Mouse (Mus musculus) layer of hippocampus, adult 18-20 months (tissue): ENCODE measurements at regions not wholly inside any gene's neighbourhood (a gene's known extent, or its start where the extent isn't known, plus 50 kb on each side); places are given as distances from the start of the nearest gene placed in this dataset.
"Not testable (repeated sequence)": the region's sequence is repeated elsewhere in the genome, so short reads cannot be mapped to it uniquely, and the experiment has no call there.

ENCODE experiments used
- DNase-seq, 2 experiments: peaks; one replicate each; pipeline ENCODE4 v3.0.0; 2022; ENCODE audit warnings: low spot score in 2 of 2

DNA sequence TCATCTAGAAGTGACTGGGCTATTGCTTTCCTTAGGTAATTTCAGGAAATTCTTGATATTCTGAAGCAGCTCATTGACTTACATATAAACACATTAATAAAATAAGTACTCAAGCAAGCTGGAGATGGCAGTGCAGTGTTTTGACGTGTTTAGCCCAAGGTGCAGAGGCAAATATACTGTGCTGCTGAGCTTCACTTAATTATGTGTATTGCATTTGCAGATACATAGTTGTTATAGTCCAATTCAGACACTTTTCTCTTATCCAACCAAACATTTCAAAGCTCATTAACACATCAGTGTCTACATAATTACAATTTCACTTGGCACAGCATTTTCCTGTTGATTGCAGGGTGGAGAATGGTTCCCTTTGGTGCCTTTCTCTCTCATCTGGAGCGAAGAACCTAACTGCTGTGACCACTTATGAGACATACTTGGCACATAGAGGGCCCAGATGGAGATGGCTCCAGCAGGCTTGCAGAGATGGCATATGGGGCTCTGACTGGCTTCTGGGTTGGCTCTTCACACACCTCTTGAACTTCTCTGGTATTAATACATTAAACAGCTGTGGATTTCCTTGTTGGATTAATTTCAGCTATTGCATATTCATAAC lies 803.9 kb upstream of the Gm10800 start:
- no peak for DNase-seq

DNA sequence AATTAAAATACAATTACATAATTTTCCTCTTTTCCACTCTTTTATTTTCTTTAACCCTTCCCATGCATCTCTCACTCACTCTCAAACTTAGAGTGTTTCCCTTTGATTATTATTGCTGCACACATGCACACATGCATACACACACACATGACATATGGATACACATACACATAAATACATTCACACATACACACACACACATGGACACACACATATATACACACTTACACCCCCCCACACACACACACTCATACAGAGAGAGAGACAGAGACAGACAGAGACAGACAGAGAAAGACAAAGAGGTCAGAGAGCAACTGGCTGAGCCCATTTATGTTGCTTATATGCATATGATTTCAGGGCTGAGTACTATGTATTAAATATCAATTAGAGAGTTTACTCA lies 764.2 kb upstream of the Gm10800 start:
- DNase-seq, result no peak

DNA sequence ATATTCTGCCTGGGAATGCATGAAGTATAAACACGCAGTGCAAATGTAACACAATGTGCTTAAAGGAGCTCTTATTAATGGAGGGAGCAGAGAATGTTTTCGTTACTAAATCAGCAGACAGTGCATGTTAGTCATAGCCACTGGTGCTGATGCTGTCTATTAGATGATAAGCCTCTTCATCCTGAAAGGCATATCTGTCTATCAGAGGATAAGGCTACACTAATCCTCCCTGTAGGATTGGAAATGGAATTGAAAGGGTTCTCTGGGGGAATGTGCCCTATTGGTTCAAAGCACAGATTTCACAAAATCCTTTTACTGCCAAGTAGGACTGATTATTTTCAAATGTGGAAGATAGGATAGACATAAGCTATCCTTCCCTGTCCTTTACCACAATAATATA lies 763.4 kb upstream of the Gm10800 start:
- peak in 1 of 2 experiments; percentile 4 for DNase-seq

DNA sequence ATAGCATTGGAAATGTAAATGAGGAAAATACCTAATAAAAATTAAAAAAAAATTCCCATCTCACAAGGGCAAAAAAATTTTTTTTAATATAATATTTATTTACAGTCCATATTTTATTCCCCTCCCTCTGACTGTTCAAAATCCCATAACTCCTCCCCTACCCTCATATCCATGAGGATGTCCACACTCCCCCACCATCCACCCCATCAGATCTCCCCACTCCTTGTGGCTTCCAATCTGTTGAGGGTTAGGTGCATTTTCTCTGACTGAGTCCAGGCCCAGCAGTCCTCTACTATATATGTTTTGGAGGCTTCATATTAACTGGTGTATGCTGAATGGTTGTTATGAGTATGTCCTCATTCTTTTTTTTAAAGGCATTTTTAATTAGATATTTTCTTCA lies 754.5 kb upstream of the Gm10800 start:
- DNase-seq, result no peak

DNA sequence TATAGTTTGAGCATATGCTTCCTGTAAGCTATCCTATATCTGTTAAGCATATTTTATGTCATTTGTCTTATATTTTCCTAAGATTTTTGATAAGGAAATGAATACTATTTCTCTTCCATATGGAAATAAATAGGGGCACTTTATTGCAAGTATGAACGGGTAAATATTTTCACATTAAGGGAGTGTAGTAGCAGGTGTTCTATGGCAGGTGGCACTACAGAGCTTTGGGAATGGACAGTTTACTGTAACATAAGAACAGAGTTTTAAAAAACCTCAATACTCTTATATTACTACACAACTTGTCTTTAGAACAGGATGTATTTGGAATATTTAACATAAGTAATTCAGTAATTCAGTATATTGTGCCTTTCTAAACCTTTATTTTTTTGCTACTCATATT lies 742.4 kb upstream of the Gm10800 start:
- DNase-seq, result no peak

DNA sequence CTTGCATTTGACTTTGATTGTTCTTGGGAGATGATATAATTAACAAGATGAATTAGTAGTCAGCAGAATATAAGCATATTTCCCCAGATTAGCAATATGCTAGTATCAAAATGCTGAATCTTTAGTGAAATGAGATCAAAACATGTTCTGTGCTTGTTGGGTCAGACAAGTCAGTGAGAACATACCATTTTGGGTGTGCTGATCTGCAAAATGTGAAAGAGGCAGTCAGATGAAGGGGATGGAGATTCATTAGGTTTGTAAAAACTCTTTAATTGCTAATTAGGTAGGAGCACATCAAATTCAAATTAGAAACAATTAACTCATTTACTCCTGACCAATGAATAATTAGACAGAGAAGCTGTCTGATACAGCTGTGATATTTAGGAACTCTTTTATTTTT lies 712.6 kb upstream of the Gm10800 start:
- no peak for DNase-seq

DNA sequence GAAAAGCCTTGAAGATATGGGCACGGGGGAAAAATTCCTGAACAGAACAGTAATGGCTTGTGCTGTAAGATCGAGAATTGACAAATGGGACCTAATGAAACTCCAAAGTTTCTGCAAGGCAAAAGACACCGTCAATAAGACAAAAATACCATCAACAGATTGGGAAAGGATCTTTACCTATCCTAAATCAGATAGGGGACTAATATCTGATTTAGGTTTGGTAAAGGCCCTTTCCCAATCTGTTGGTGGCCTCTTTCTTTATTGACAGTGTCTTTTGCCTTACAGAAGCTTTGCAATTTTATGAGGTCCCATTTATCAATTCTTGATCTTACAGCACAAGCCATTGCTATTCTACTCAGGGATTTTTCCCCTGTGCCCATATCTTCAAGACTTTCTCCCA lies 696.5 kb upstream of the Gm10800 start:
- DNase-seq, result not testable (repeated sequence)

DNA sequence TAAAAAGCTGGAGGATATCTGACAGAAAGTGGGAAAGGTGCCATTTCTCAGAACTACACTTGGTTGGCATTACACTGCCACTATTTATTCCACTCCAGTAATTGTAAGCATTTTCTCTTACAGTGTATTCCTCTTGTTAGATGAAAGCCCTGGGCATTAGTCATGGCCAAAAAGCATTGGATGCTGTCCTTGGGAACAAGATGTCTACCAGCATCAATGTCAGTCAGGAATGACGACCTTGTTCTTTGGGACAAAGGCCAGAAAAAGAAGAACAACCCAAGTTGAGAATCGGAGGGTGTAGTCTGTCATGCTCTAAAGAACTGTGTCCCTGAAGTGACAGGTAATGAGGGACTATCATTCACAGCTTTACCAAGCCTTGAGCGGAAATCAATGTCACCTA lies 662.1 kb upstream of the Gm10800 start:
- DNase-seq, result no peak
